Mouse (Mus musculus) layer of hippocampus, adult 9-11 months (tissue): Measurements from ENCODE around the gene Galnt15.
A peak's percentile ranks its signal among the peaks of the same experiment; 100 is the strongest.
"Not testable (repeated sequence)": the region's sequence is repeated elsewhere in the genome, so short reads cannot be mapped to it uniquely, and the experiment has no call there.

ENCODE experiments used
- DNase-seq: peaks from one replicate; pipeline ENCODE4 v3.0.0; 2022

Gene Galnt15

DNA sequence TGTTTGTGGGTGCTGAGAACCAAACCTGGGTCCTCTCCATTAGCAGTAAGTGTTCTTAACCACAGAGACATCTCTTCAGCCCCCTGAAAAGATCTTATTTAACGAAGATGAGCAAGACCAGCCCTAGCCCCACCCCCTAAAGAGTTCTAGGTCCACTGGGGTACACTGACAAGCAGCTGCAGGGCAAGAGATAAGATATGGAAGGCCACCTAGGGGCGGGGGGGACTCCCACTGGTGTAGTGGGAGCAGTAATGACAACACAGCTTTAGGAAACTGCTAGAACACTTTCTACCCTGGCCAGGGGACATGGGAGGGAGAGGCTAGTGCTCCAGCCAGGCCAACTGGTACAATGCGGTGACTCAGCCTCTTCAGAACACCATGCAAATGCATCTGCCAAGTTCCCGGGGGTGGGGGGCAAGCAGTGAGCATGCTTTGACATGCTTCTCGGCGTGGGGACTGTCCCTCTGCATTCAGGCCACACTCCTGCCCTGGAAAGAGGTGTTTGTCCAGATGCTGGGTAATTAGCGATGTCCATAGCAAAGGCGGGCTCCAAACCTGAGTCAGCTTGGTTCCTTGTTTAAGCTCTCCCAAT is 9.0 kb downstream of the Galnt15 start:
- no peak for DNase-seq

DNA sequence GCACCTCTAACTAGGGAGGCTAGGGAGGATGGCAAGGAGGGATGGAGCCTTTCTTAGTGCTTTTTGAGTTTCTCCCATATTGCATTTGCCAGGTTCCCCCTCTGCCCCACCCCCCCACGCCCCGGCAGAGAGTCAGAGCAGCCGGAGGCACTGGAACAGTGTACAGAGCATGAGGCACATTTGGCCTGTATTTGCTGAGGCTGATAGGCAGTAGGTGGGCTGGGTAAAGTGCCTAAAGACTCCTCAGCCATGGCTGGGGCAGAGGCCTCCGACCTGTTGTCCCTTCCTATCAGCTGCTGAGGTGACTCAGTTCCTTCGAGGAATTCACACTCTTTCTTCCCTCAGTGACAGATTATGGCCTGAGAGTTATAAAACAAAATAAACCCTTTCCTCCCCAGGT is 13.3 kb downstream of the Galnt15 start:
- no peak for DNase-seq

DNA sequence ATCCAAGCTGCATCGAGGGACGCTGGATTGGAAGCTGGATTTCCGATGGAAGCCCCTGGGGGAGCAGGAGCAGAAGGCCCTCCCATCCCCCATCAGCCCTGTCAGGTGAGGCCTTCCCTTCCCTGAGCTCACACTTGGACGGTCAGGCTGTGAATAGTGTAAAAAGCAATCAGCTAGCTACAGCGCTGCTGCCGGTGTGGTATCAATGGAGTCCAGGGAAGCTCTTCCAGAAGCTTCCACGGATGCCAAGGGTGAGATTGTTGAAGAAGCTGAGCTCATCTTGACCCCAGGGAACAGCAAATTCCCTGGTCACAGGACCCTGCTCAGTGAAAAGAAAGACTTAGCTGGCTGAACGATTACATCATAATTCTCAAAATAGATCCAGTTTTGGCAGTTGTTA is 17.6 kb downstream of the Galnt15 start:
- no peak for DNase-seq

DNA sequence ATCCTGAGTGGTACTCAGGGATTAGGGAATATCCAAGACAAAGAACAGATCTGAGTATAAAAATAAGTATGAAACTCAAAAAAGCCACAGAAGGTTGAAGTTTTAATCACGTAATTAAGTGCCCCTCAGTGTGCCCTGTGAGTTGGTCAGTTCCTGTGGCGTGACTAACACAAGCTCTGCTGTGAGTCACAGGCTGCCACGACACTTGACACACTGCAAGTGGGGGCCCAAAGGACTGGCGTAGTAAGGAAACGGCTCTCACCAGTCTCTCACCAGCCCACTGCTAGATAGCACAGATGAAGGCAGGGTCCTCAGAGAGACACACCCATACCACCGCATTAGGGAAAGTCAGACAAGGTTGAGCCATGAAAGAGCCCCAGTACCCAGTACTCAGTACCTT is 21.4 kb downstream of the Galnt15 start:
- no peak for DNase-seq

DNA sequence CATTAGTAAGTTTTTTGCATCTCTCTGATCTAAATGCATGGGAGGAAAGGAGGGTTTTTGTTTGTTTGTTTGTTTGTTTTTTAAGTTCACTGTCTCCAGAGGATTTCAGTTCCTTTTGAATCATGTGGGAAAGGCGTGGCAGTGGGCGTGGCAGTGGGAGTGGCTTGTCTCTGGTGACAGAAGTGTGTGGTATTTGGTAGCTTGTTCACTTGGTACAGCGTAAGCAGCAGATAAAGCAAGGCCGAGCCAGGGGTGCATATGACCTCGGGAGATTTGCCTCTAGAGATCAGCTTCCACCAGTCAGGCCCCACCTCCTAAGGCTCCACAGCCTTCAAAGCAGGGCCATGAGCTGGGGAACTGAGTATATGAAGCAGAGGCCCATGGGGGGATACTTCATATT is 25.1 kb downstream of the Galnt15 start:
- no peak for DNase-seq

DNA sequence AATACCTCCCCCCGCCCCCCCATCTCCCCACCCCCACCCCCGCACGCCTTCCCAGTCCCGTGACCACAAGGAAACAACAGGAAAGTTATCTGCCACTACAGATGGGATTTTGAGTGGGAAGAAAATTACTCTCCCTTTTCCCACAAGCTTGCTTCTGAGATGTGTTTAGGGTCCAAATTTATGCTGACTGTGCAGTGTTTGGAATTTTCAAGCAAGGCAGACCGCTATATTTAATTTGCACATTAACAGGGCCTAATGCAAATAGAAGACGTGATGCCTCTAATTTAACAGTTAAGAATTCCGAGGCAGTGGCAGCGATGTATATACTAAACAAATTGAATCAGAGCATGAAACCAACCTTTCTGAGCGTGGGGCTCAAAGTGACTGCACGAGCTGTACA is 26.0 kb downstream of the Galnt15 start:
- DNase-seq = no peak

DNA sequence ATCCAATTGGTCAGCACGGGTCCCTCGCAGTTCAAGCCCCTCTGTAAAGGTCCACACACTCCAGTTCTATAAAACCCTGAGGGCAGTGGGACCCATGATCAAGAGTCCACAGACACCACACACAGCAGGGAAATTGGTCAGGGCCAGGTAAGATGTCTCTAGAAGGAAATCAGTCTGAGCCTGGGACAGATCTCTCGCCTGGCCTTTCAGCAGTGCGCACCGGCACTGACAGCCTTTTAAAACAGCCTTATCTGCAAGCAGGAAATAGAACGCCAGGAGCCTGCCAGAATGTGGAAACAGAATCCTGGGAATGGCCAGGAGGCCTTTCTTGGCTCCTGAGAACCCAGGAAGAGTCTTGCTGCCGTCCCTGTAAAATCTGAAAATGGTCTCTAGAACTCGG is 27.0 kb downstream of the Galnt15 start:
- no peak for DNase-seq

DNA sequence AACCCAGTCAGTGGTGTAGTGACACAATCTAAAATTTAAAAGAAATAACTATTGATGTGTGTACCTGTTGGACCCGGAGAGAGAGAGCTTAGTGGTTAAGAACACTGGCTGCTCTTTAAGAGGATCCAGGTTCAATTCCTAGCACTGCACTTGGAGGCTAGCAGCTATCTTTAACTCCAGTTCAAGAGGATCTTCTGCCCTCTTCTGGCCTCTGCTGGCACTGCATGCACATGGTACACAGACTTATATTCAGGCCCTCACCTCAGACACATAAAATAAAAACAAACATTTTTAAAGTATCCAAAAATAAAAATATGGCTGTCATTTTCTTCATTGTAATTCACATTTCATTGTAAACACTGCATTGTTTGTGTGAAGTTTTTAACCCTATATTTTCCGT is 27.9 kb downstream of the Galnt15 start:
- no peak for DNase-seq

DNA sequence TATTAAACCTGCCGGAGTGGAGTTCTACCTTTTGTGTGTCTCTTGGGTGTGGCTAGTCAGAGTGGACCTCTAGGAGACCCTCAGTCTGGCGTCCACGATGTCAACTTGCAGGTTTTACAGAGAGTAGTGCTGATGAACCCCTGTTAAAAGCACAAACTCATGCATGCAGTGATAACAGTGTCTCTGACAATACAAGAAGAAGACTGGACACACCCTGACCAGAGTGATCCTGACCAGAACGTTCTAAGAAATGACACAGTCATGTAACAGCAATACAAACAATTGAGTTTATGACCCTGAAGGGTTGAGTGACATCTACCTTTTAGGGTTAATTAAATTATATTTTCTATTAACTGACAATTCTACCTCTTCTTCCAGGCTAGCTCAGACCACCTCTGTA is 28.9 kb downstream of the Galnt15 start:
- no peak for DNase-seq

DNA sequence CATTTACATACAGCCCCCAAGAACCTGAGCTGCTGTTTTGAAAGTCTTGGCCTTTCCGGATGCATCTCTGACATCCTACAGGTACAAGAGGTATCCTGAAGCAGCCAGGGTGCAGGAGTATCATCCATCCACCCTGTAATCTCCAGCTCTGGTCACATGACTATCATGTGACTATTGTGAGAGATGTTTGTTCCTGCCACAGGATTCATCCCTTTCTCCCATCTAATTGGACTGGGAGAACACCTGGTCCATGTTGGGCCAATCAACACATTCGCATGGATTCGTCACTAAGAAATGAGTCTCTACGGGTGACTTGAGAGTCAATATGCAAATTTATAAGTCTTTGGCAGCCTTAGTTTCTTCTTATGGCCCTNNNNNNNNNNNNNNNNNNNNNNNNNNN is 32.6 kb downstream of the Galnt15 start:
- DNase-seq = no peak

DNA sequence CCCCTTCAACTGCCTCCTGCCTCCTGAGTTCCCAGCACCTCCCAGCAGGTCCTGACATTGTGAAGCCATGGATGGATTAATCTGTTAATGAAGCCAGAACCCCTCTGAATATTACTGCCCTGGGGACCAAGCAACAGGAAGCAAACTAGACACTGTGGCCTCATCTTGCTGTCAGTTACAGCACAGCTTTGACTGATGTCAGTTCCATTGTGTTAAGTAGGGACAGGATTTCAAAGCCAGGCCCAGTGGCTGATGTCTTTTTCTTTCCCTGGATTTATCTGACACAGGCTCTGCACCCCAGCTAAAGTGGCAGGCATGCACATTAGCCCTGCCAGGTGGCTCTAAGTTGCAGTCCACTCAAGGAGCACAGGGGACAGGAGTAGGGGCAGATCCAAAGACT is 44.0 kb downstream of the Galnt15 start:
- DNase-seq = no peak

DNA sequence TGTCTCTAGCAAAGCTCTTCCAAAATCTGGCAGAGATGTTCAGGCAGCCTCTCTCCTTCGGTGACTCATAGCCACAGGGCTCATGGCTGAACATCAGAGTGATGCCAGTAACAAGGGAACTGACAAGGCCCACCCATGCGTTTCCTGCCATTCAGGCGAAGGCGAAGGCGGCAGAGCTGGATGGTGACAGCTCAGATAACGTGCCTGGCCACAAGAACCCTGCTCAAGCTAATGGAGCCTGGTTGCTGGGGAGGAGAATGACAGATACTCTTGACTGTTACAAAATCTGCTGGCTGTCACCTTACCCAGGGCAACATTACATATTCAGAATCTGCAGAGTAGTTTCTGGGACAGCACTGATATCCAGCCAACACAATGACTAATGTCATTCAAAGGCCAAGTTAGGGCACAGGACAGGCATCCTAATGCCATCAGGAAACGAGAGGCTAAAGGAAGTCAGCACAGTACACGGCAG is 44.5 kb downstream of the Galnt15 start:
- DNase-seq = peak; percentile 79

DNA sequence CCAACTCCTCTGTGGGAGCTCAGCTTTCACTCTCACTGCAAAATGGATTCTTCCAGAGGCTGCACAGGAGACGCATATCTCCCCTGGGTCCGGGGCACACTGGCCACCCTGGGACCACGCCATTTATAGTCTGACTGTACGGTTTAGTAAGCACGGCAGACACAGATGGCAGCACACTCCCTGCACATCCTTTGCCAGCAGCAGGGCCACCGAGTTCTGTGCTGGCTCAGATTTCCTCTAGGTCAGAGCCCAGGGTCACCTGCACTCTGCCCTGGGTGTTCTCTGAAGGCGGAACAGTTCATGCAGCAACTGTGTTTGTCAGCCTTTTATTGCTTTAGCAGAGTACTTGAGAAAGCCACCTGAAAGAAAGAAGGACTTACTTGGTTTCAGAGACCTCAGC is 45.1 kb downstream of the Galnt15 start:
- no peak for DNase-seq

DNA sequence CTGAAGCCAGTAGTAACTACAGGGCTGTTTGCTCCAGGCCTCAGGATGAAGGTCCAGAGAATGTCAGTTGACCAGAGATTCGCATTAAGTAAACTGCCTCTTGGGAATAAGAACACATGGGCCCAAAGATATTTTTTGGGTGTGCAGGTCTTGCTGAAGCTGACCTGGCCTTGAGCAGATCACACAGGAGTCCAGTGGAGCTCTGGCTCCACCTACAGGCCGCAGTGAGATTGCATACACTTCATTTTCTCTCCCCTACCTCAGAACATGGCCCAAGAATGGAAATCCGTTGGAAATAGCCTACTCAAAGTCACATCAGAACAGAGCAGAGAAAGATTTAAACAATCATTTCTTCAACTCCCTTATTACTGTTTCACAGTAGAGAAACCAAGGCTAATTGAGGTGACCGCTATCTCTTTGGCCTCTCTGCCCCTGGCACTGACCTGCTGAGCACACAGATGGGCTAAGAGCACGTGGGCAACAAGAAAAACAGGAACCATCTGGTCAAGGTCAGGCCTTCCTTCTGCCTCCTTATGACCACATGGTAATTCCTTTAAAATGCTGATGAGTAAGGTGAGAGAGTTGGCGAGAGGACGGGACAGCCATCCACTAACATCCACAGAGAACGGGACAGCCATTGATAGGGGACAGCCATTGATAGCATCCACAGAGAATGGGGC is 48.2 kb downstream of the Galnt15 start:
- no peak for DNase-seq

DNA sequence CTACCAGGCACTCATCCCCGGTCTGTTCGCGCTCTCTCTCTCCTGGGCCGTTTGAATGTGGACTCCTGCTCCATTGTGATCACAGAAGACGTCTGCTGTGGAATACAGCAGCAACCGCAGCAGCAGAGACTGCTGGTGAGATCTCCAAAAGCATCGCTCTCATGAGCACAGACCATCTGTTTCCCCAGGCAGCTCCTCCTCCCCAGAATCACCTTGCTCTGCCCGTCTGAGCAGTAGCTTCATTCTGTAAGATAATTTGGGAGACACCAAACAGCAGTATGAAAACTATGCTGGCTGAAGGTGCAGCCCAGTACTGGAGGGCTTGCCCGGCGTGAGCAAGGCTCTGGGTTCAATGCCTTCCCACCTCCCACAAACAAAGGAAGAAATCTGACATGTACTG is 52.2 kb downstream of the Galnt15 start:
- no peak for DNase-seq

DNA sequence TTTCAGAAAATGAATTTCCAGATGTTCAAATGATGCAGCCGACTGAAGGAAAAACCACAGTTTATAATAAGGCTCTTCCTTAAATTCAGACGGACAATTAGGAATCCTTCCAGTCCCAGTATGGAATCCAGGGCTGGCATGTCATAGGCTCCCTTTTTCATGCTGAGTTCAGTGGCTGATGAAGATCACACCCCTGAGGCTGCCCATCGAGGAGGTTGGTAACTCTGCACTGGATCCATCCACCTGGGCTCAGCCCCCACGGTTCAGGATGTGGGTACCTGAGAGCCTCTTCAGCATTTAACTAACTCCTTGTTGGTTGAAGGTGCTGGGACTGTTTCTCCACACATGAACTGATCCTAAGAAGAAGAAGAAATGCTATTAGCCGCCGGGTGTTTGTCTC is 54.1 kb downstream of the Galnt15 start:
- no peak for DNase-seq

DNA sequence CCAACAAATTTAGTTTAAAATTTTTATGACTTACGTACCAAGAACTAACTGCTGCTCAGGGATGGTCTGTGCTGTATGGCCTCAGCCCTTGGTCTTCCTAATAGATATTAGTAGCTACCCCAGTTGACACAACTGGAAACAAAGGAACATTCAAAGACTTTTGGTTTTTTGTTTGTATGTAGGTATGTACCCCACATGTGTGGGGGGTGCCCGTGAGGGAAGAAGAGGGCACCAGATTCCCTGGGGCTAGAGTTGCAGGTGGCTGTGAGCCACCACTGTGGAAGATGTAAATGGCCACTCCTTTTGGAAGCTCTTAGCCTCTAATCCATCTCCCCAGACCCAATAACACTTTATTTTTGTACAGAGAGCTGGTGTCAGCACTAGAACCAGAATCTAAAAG is 54.7 kb downstream of the Galnt15 start:
- no peak for DNase-seq

DNA sequence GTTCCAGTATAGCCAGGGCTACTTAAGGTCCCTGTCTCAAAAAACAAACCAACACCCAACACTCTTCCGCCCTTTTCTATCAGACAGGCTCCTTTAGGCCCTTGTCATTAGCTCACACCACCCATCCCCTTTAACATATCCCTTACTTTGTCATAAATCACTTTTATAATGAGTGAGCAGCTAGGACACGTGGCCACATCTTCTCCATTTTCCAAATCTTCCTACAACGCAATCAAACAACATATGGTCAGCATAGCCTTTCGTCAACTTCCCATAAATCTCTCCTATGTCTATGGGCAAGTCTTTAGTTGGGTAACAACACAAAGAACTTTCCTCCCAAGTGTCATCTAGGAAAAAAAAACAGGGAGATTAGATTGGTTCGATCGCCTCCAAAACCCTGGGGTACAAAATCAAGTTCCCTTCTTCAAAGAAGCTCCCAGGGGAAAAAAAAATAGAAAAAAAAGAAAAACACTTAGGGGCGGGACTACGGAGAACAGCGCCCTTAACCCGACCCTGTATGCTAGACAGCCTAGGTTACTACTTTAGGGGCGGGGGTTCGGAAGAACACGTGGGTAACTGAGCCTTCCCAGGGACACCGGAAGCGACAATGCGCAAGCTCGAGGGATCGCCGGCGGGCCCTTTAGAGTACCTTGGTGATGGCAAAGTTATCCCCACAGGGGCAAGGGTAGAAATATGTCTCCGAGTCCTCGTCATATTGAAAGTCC is 56.1 kb downstream of the Galnt15 start, which contains the start of gene Oxnad1:
Gene Oxnad1, plus strand, starts transcription at position 614 of the 725 bp plus-strand sequence.
- no peak for DNase-seq

DNA sequence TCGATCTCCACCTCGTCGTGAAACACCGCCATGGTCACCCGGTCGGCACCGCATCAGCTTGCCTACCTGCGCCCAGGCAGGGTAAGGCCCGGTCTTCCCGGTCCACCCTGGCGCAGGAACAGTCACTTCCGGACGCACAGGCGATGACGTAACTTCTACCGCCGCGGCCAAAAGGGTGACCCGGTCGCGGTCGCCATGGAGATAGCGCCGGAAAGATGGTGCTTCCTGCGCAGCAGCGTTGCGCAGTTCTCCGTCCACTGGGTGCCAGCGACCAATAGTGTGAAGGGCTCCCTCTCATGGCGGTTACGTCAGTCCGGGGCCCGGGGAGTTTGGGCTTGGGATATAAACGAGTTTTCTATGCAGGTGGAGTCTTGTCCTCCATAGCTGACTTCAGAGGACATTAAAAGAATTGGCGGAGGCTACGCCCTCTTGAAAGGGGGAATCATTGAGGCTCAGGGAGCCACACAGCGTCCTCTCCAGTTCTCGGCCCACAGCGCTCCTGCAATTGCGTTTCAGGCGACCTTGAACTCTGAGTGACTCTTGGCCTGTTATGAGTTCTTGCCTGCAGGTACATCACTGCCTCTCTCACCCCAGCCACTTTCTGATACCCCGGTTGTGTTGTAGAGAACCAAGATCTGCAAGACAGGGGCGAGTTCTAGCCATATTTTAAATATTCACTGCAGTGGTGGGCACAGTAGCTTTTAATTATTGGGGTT is 56.9 kb downstream of the Galnt15 start, which contains the start of gene Dph3:
Gene Dph3, minus strand, starts transcription at position 244 of the 716 bp plus-strand sequence.
- peak; percentile 98 for DNase-seq

DNA sequence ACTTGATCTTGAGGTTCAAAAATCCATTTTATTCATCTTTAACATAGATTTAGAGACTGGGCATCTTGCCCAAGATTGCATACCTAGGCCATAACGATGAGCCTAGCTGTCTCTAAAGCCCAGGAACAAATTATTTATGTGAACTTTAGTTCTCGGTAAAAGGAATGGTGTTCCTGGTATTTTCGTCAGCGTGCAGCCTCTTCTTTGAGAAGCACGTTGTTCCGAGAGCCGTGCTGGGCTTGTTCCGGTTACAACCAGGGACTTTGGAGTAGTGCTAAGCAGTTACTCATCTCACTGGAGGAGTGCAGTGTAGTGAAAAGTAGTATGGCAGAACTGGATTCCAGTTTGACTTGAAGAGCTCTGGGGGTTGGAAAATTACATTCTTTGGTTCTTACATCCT is 57.4 kb downstream of the Galnt15 start:
- no peak for DNase-seq

DNA sequence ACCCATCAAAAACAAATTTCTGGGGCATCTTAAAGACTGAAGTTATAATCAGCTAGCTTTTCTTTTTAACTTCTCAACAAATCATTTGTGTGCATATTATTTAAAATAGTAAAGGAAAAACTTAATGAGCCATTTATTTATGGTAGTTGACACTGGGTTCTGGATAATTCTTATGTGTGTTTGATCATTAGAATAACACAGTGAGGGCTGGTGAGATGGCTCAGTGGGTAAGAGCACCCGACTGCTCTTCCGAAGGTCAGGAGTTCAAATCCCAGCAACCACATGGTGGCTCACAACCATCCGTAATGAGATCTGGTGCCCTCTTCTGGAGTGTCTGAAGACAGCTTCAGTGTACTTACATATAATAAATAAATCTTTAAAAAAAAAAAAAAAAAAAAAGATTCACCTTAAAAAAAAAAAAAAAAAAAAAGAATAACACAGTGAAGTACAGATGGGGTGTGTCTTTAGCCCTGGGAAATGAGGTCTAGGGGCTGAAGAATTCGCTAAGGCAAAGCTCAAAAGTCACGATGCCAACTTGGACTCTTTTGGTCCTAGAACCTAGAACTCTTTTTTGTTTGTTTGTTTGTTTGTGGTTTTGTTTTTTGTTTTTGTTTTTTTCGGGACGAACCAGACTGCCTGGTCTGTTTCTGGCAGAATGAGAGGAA is 58.9 kb downstream of the Galnt15 start:
- not testable (repeated sequence) for DNase-seq

DNA sequence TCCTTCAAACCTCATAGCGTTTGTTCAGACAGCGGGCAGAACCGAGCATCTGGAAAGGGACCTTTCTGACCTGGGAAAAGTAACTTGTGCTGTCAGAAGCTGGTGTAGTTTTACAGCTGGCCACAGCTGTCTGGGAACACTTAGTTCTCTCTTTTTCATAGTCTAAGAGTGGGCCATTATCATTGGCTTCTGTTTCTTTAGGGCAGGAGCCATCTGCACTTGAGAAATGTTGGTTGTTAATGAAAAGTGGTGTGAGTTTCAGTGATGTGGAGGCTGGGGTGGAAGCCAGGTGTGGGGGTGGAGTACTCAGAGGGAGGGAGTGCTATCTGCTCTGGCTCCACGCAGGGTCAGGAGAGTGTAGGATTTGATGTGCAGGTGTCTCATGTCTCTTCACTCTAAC is 62.3 kb downstream of the Galnt15 start:
- DNase-seq = no peak

DNA sequence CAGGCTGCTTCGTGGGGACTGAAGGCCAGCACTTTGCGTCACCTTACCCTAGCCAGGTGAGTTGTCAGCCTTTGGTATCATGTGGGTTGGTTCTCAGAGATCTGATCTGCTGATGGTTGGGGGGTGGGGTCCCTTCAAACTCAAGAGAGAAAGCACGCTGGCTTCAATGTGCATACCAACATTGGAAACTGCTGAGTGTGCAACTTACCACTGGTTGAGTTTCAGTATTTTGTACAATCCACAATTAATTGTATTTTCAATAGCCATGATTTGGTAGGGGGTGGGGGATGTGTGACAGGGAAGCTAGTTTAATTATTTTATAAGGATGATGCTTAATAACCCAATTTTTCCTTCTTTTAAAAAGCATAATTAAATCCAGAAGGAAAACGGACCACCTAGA is 62.9 kb downstream of the Galnt15 start:
- DNase-seq = no peak
